Mouse (Mus musculus): ENCODE measurements at regions not wholly inside any gene's neighbourhood (a gene's known extent, or its start where the extent isn't known, plus 50 kb on each side); places are given as distances from the start of the nearest gene placed in this dataset.
A peak's percentile ranks its signal among the peaks of the same experiment; 100 is the strongest.

DNA sequence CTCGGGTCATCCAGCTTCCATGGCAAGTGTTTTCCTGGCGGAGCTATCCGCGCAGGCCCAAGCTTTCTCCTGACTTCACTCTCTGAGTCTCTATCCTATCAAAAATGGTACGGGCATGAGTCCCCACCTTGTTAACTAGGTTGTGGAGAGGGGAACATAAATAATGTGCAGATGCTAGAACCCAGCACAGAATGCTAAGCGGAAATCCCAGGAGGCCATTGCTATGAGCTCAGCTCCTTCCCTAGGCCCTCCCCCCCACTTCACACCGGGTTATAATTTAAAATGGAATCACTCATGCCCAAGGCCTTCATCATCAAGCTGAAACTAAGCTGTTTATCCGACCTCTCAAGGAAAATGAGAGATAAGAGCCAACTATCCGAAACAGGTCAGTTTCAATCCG, 60.4 kb upstream of the Cd83 start:
- 83% methylated on average over 10 of the region's 10 CpGs for WGBS
- Histone ChIP-seq H3K4me3 (replicated peaks; ENCODE audit: extremely low read depth, low read depth, low read length) (no peak overlapping the region), H3K4me1 (ENCODE audit: control insufficient read depth, insufficient read depth, low read length) (no peaks in the 10 kb centered on the region)
- DNase-seq = no peak
- TF ChIP-seq CTCF (IDR thresholded peaks at IDR 0.05; ENCODE audit: insufficient read depth, low read length) = no peak
- TF ChIP-seq POLR2A (IDR thresholded peaks at IDR 0.05; ENCODE audit: borderline replicate concordance, extremely low read depth, low read depth, low read length) = no peak

DNA sequence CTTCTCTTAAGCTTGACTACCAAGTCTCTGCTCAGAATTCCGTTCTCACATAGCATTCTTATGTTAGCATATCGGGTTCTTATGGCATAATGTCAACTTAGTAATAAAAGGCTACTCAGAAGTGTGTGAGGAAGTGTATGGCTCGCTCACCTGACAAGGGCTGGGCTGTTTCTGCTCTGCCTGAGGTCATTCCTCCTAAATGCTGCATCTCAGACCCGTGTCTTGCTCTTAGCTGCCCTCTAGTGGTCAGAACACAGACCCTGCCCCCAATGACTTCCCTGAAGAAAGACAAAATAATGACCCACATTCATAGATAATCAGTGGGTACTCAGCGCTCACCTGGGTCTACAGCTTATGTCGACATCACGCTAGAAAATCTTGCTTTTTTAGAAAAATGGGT, 58.9 kb upstream of the Cd83 start:
- Histone ChIP-seq H3K4me3 (replicated peaks; ENCODE audit: extremely low read depth, low read depth, low read length) (no peak overlapping the region), H3K4me1 (ENCODE audit: control insufficient read depth, insufficient read depth, low read length) (no peaks in the 10 kb centered on the region)
- TF ChIP-seq POLR2A (IDR thresholded peaks at IDR 0.05; ENCODE audit: borderline replicate concordance, extremely low read depth, low read depth, low read length) (no peak), CTCF (IDR thresholded peaks at IDR 0.05; ENCODE audit: insufficient read depth, low read length) (peak; percentile 86)
- 20% methylated on average over 7 of the region's 7 CpGs for WGBS
- peak; percentile 33 for DNase-seq

DNA sequence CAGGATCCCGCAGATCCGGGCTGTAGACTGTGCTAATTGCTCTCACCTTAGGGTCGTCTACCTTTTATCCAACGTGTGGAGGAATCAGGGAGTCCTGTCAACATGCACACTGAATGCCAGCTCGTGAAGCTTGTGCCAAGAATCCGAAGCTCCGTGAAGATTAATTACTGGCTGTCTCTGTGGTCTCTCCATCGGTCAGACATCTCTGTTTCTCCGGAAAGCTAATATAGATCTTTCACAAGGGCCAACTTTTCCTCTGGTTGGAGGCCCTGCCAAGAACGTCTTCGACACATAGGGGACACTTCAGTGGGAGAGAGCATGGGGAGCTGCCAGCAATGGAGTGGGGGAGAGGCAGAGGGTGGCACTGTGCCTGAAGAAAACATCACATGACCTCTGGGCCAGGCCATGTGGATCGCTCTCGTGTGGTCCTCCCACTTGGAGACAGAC, 57.7 kb upstream of the Cd83 start:
- Histone ChIP-seq H3K4me3 (replicated peaks; ENCODE audit: extremely low read depth, low read depth, low read length) (no peak overlapping the region), H3K4me1 (ENCODE audit: control insufficient read depth, insufficient read depth, low read length) (no peaks in the 10 kb centered on the region)
- no peak for TF ChIP-seq CTCF (IDR thresholded peaks at IDR 0.05; ENCODE audit: insufficient read depth, low read length)
- TF ChIP-seq POLR2A (IDR thresholded peaks at IDR 0.05; ENCODE audit: borderline replicate concordance, extremely low read depth, low read depth, low read length) = no peak
- DNase-seq = no peak
- WGBS = 45% methylated on average over 13 of the region's 13 CpGs

DNA sequence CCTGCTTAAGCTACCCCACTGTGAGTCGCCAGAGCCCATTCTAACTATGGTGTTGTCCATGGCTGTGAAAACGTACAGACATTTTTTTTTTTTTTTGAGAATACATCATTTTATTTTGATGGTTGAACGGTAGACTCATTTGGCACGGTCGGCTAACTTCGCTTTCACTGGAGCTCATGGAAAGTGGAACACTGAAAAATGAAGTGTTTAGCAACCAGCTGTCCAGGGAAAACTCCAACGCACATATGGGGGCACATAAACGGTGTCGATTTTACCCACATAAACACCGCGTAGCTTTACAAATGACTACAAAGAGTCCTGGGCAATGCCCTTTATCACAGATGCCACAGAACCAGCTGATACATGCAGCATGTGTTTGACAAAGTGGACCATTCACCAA, 55.0 kb upstream of the Cd83 start:
- 75% methylated on average over 11 of the region's 11 CpGs for WGBS
- no peak for DNase-seq
- no peak overlapping the region for H3K4me3 ChIP-seq (replicated peaks; ENCODE audit: extremely low read depth, low read depth, low read length)
- H3K4me1 ChIP-seq (ENCODE audit: control insufficient read depth, insufficient read depth, low read length) = no peaks in the 10 kb centered on the region
- TF ChIP-seq CTCF (IDR thresholded peaks at IDR 0.05; ENCODE audit: insufficient read depth, low read length) = no peak
- TF ChIP-seq POLR2A (IDR thresholded peaks at IDR 0.05; ENCODE audit: borderline replicate concordance, extremely low read depth, low read depth, low read length) = no peak

DNA sequence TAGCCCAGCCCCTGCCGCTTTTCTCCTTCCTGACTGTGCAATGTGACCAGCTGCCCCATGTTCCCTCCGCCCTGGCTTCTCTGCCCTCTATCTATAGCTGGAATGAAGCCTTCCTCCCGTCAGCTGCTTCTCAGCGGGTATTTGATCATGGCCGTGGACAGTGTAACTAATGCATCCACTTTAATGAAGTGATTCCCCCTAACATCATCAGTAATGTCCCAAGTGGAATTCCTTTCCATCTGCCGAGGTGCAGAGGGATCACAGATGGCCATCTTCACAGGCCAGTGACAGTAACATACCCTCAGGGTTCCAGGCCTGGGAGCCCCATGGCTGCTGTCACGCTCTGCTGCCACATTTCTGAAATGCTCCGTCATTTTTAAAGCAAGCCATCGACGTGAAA, 51.5 kb upstream of the Cd83 start:
- Histone ChIP-seq H3K4me1 (ENCODE audit: control insufficient read depth, insufficient read depth, low read length) (no peaks in the 10 kb centered on the region), H3K4me3 (replicated peaks; ENCODE audit: extremely low read depth, low read depth, low read length) (no peak overlapping the region)
- TF ChIP-seq CTCF (IDR thresholded peaks at IDR 0.05; ENCODE audit: insufficient read depth, low read length) = no peak
- no peak for TF ChIP-seq POLR2A (IDR thresholded peaks at IDR 0.05; ENCODE audit: borderline replicate concordance, extremely low read depth, low read depth, low read length)
- DNase-seq = no peak
- WGBS = 65% methylated on average over 10 of the region's 10 CpGs

DNA sequence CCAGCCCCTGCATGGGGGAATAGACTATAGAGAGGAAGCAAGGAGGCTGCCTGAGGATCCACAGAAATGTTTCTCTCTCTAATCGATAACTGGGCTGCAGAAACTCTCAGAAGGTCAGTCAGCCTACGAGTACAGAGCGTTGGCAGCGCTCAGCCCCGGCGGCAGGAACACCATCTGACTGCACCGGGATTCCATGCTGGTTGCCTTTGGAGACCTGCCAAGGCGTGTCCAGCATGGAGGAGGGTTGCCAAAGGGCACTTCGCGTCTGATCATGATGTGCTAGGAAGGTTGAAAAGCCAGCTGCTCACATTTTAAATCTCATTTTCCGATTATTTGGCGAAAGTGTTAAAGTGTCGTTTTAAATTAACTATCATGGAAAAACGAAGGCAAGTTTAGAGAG, 49.9 kb upstream of the Cd83 start:
- H3K4me1 ChIP-seq (ENCODE audit: control insufficient read depth, insufficient read depth, low read length) = no peaks in the 10 kb centered on the region
- TF ChIP-seq POLR2A (IDR thresholded peaks at IDR 0.05; ENCODE audit: borderline replicate concordance, extremely low read depth, low read depth, low read length) (no peak), CTCF (IDR thresholded peaks at IDR 0.05; ENCODE audit: insufficient read depth, low read length) (no peak)
- WGBS = 53% methylated on average over 14 of the region's 14 CpGs
- DNase-seq = no peak
- H3K4me3 ChIP-seq (replicated peaks; ENCODE audit: extremely low read depth, low read depth, low read length) = no peak overlapping the region
